Comparison of ENCODE assay signal across 8 mouse cellular contexts in genomic region chr19:47463636-47464303, GRCm38 (mm10). TPM values are rescaled to one million over a fixed set of nuclear protein-coding genes. Genes with fewer than 3 reads are reported as not detected.
DNase-seq lines count a peak whose midpoint lies in the region; ATAC-seq lines count a peak whose summit lies in the region.

No protein-coding gene starts in this region.

- peak; percentile 76 for DNase-seq in layer of hippocampus, adult 11-12 months (ENCODE audit: low spot score)
- no peak for DNase-seq in layer of hippocampus, adult 9-10 months (ENCODE audit: low spot score)
- peak; percentile 89 for DNase-seq in embryo, embryonic 11 days
- peak; percentile 78 to 89 for DNase-seq in gastrocnemius, postnatal 4 days (ENCODE audit: low spot score in 2 of 2)
- DNase-seq in spleen, postnatal 14 days (ENCODE audit: low spot score in 2 of 2), result peak; percentile 81 to 89

- peaks cover 37% of the 10 kb centered on the region for H3K4me1 ChIP-seq in intestine, embryonic 15.5 days (replicated peaks)
- H3K4me1 ChIP-seq in limb, embryonic 12.5 days (replicated peaks), result peaks cover 36% of the 10 kb centered on the region
- peaks cover 24% of the 10 kb centered on the region for H3K4me1 ChIP-seq in midbrain, embryonic 12.5 days

- peak; percentile 73 for ATAC-seq in intestine, embryonic 15.5 days
- ATAC-seq in limb, embryonic 12.5 days (ENCODE audit: insufficient number of reproducible peaks, insufficient read depth, low FRiP score, low TSS enrichment, low read depth), result no peak; the same call in none of the 2 replicates
- ATAC-seq in midbrain, embryonic 12.5 days (ENCODE audit: low FRiP score, low read depth), result peak; percentile 1

- H3K36me3 ChIP-seq in intestine, embryonic 15.5 days, result no peaks in the 10 kb centered on the region
- H3K36me3 ChIP-seq in limb, embryonic 12.5 days, result peaks cover 4% of the 10 kb centered on the region; the same call in 1 of the 2 replicates
- H3K36me3 ChIP-seq in midbrain, embryonic 12.5 days, result no peaks in the 10 kb centered on the region

- peak overlapping the region; percentile 87 for H3K4me3 ChIP-seq in intestine, embryonic 15.5 days (replicated peaks)
- peak overlapping the region; percentile 81 for H3K4me3 ChIP-seq in limb, embryonic 12.5 days (replicated peaks)
- H3K4me3 ChIP-seq in midbrain, embryonic 12.5 days, result peak overlapping the region; percentile 67

- under 1% methylated on average over 46 of the region's 46 CpGs for WGBS in intestine, embryonic 15.5 days
- WGBS in limb, embryonic 12.5 days, result under 1% methylated on average over 46 of the region's 46 CpGs
- WGBS in midbrain, embryonic 12.5 days, result under 1% methylated on average over 44 of the region's 46 CpGs

- no peaks in the 10 kb centered on the region for H3K27me3 ChIP-seq in intestine, embryonic 15.5 days (replicated peaks)
- H3K27me3 ChIP-seq in limb, embryonic 12.5 days, result no peaks in the 10 kb centered on the region
- peaks cover 17% of the 10 kb centered on the region for H3K27me3 ChIP-seq in midbrain, embryonic 12.5 days

- H3K4me2 ChIP-seq in intestine, embryonic 15.5 days (replicated peaks), result peak overlapping the region; percentile 88
- peak overlapping the region; percentile 95 for H3K4me2 ChIP-seq in limb, embryonic 12.5 days
- H3K4me2 ChIP-seq in midbrain, embryonic 12.5 days (replicated peaks), result peak overlapping the region; percentile 94

- H3K9ac ChIP-seq in intestine, embryonic 15.5 days, result peak overlapping the region; percentile 92
- peak overlapping the region; percentile 86 for H3K9ac ChIP-seq in limb, embryonic 12.5 days (replicated peaks)
- peak overlapping the region; percentile 81 for H3K9ac ChIP-seq in midbrain, embryonic 12.5 days (replicated peaks)

- no peaks in the 10 kb centered on the region for H3K9me3 ChIP-seq in intestine, embryonic 15.5 days
- H3K9me3 ChIP-seq in limb, embryonic 12.5 days, result 0 out of 2 replicates have a peak, but pooled peaks cover 4% of the 10 kb centered on the region
- H3K9me3 ChIP-seq in midbrain, embryonic 12.5 days, result 0 out of 2 replicates have a peak, but pooled peaks cover 3% of the 10 kb centered on the region

- peak overlapping the region; percentile 92 for H3K27ac ChIP-seq in intestine, embryonic 15.5 days
- peak overlapping the region; percentile 83 for H3K27ac ChIP-seq in limb, embryonic 12.5 days
- H3K27ac ChIP-seq in midbrain, embryonic 12.5 days (replicated peaks), result peak overlapping the region; percentile 85

RNA-seq across cellular contexts. Expression of gene Sh3pxd2a, which starts 0.4 kb away (rescaled TPM):
- 100 to 1,000 TPM; 124 to 134 TPM for total RNA-seq in gastrocnemius, postnatal 4 days (2021)
- 4.8 and 5.0 TPM in 2 replicates for polyA plus RNA-seq in intestine, embryonic 15.5 days (2015; fragmentation: Nextera tagmentation; extraction: Ambion mirVana)
- 6.8 and 7.7 TPM in 2 replicates for polyA plus RNA-seq in limb, embryonic 12.5 days (2016; fragmentation: Nextera tagmentation; extraction: Ambion mirVana)
- polyA plus RNA-seq in midbrain, embryonic 12.5 days (2016; fragmentation: Nextera tagmentation; extraction: Ambion mirVana), result 2.9 and 3.2 TPM in 2 replicates
